Mouse (Mus musculus): ENCODE data around the gene Sdhaf1.

Gene Sdhaf1

GRCm38 (mm10) chr7:30323795-30324194 lies at the start of gene Sdhaf1:
Gene Sdhaf1 (minus strand): TSS chr7:30323895.
- no peak for DNase-seq (ENCODE audit: extremely low read depth, low read depth, low spot score)

- no peak for DNase-seq (ENCODE audit: extremely low read depth, low read depth, low spot score)
These were observed 43.8 kb upstream of the Sdhaf1 start for GRCm38 (mm10) chr7:30367466-30367865.

GRCm38 (mm10) chr7:30363344-30363738 lies 39.6 kb upstream of the Sdhaf1 start:
- DNase-seq (ENCODE audit: extremely low read depth, low read depth, low spot score): no peak

- no peak for DNase-seq (ENCODE audit: extremely low read depth, low read depth, low spot score)
These were observed 39.1 kb upstream of the Sdhaf1 start, which contains the start of gene Lrfn3 for GRCm38 (mm10) chr7:30362652-30363343. Gene Lrfn3 (minus strand): TSS chr7:30362772.

GRCm38 (mm10) chr7:30360028-30360427 lies 36.3 kb upstream of the Sdhaf1 start:
- no peak for DNase-seq (ENCODE audit: extremely low read depth, low read depth, low spot score)

- DNase-seq (ENCODE audit: extremely low read depth, low read depth, low spot score): no peak
These were observed 35.7 kb upstream of the Sdhaf1 start for GRCm38 (mm10) chr7:30359276-30359865.

GRCm38 (mm10) chr7:30358378-30359186 lies 34.9 kb upstream of the Sdhaf1 start:
- DNase-seq (ENCODE audit: extremely low read depth, low read depth, low spot score): no peak

GRCm38 (mm10) chr7:30354059-30354458 lies 30.4 kb upstream of the Sdhaf1 start:
- DNase-seq (ENCODE audit: extremely low read depth, low read depth, low spot score): no peak

GRCm38 (mm10) chr7:30353279-30353822 lies 29.7 kb upstream of the Sdhaf1 start:
- no peak for DNase-seq (ENCODE audit: extremely low read depth, low read depth, low spot score)

- DNase-seq (ENCODE audit: extremely low read depth, low read depth, low spot score): no peak
These were observed 24.1 kb upstream of the Sdhaf1 start for GRCm38 (mm10) chr7:30347828-30348227.

GRCm38 (mm10) chr7:30346635-30347379 lies 23.1 kb upstream of the Sdhaf1 start:
- DNase-seq (ENCODE audit: extremely low read depth, low read depth, low spot score): no peak

GRCm38 (mm10) chr7:30339432-30340109 lies 15.9 kb upstream of the Sdhaf1 start:
- no peak for DNase-seq (ENCODE audit: extremely low read depth, low read depth, low spot score)

GRCm38 (mm10) chr7:30336384-30336783 lies 12.7 kb upstream of the Sdhaf1 start:
- DNase-seq (ENCODE audit: extremely low read depth, low read depth, low spot score): no peak

- no peak for DNase-seq (ENCODE audit: extremely low read depth, low read depth, low spot score)
These were observed 12.0 kb upstream of the Sdhaf1 start for GRCm38 (mm10) chr7:30335688-30336087.

- DNase-seq (ENCODE audit: extremely low read depth, low read depth, low spot score): no peak
These were observed 10.9 kb upstream of the Sdhaf1 start for GRCm38 (mm10) chr7:30334563-30334962.

GRCm38 (mm10) chr7:30333436-30333835 lies 9.7 kb upstream of the Sdhaf1 start:
- DNase-seq (ENCODE audit: extremely low read depth, low read depth, low spot score): no peak

GRCm38 (mm10) chr7:30332622-30333259 lies 9.0 kb upstream of the Sdhaf1 start:
- no peak for DNase-seq (ENCODE audit: extremely low read depth, low read depth, low spot score)

- no peak for DNase-seq (ENCODE audit: extremely low read depth, low read depth, low spot score)
These were observed 8.2 kb upstream of the Sdhaf1 start for GRCm38 (mm10) chr7:30331887-30332286.

- no peak for DNase-seq (ENCODE audit: extremely low read depth, low read depth, low spot score)
These were observed 4.7 kb upstream of the Sdhaf1 start for GRCm38 (mm10) chr7:30328379-30328778.

- no peak for DNase-seq (ENCODE audit: extremely low read depth, low read depth, low spot score)
These were observed 3.4 kb upstream of the Sdhaf1 start for GRCm38 (mm10) chr7:30327140-30327539.
